Mouse (Mus musculus) hematopoietic stem cell, adult 5-6 weeks (primary cell): Measurements from ENCODE around the gene Gbx1. TPM values are rescaled to one million over a fixed set of nuclear protein-coding genes. Genes with fewer than 3 reads are reported as not detected.

Source experiments
- ATAC-seq, 2 experiments: fragments of 125-278 bp in 1 of 2; replicated peaks in 1 of 2; 2 replicates each; pipeline ENCODE4 v1.8.0; 2016 to 2017; ENCODE audit warnings: inconsistent platforms in 2 of 2, mild to moderate bottlenecking in 2 of 2, moderate number of reproducible peaks in 2 of 2, low read depth in 1 of 2, moderate TSS enrichment in 1 of 2; ENCODE audit not compliant: low FRiP score in 2 of 2, poor library complexity in 2 of 2, severe bottlenecking in 2 of 2, insufficient read depth in 1 of 2, low TSS enrichment in 1 of 2
- total RNA-seq: library from RNA; stranded (forward); fragments of 172-1452, 232-1000 nt; gene quantifications from 2 replicates; pipeline ENCODE4 v1.2.3, GENCODE M21; 2017

The Gbx1 gene
- total RNA-seq, 1 experiment from 2014 or later, result not detected

DNA sequence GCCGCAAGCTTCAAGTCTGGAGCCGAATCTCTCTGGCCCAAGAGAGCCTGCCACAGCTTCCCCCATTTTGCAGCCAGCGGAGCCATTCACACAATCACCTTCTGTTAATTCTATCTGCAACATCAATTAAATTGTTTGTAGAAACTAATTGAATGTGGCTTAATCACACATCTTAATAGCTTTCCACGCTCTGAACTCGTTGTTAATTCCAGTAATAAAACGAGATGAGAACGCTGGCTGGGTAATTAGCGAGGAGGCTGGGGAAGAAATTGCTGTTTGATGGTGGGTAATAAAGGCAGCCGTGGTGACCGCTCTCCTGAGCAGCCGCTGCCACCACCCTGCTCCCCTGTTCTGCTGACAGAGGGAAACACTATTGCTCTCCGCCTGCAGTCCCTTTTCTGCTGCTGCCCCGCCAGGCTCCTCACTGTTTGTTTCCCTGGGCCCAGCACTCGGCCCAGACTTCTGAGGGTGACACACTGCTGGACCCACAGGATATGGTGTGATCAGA, 36.5 kb downstream of the Gbx1 start:
- no peak for ATAC-seq

- no peak for ATAC-seq
Observed at GRCm38 (mm10) chr5:24486738-24487137, 40.3 kb downstream of the Gbx1 start.

GRCm38 (mm10) chr5:24486097-24486496, 40.9 kb downstream of the Gbx1 start:
- peak; percentile 29 to 55; a peak in 3 of 4 replicates for ATAC-seq

- ATAC-seq, result no peak
Observed at GRCm38 (mm10) chr5:24484963-24485362, 42.0 kb downstream of the Gbx1 start.

DNA sequence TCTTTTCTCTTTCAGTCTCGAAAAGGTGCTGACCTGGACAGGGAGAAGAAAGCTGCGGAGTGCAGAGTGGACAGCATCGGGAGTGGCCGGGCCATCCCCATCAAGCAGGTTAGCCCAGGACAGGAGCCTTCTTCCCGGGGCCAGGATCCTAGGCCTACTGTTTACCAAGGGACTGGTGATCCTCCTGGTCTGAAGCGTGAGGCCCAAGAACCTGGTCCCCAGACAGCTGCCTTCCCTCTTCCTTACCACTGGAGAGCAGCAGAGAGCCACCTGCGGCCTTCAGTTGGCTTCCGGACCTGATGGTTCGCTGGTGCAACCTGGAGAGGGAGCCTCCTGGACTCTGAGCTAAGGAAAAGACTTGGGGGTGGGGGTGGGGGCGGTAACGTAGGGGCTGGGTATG, 43.7 kb downstream of the Gbx1 start:
- peak; percentile 70 to 71 for ATAC-seq

DNA sequence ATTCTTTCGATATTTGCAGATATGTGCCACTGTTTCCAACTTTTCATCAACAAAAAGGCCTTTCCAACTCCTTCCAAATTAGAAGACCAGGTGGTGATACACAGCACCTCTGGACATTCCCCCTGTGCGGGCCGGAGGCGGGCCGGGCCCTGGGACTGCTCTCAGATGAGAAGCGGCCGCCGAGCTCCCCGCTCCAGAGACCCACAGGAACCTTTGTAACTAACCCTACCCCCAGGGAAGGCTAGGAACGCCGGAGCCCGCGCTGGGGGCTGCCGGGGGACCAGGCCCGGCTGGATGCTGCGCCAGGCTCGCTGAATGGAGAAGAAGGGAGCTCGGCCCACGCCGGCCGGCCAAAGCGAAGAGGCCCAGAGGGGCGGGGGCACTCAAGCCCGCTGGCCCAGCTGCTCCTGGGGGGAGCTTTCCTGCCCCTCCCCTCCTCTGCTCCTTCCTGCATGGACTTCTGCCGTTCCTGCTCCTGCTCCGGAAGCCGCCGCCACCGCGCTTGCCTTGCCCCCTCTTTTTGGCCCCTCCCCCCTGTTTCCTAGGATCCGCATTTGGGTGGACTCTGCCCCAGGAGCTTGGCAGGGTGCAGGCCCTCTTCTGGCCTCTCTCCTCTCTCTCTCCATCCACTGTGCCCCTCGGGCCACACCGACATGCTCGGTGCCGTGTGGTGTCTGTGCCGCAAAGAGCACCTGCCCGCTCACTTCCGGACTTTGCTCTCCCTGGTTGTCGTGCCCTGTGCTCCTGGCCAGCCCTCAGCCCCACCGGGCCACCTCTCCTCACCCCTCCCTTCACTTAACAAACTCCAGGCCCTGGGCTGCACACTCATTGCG, 44.5 kb downstream of the Gbx1 start:
- no peak for ATAC-seq

- no peak for ATAC-seq
Observed at GRCm38 (mm10) chr5:24481647-24482046, 45.4 kb downstream of the Gbx1 start.

- no peak for ATAC-seq
Observed at GRCm38 (mm10) chr5:24477909-24478308, 49.1 kb downstream of the Gbx1 start.

- ATAC-seq, result no peak
Observed at GRCm38 (mm10) chr5:24475476-24476241, 51.3 kb downstream of the Gbx1 start.

DNA sequence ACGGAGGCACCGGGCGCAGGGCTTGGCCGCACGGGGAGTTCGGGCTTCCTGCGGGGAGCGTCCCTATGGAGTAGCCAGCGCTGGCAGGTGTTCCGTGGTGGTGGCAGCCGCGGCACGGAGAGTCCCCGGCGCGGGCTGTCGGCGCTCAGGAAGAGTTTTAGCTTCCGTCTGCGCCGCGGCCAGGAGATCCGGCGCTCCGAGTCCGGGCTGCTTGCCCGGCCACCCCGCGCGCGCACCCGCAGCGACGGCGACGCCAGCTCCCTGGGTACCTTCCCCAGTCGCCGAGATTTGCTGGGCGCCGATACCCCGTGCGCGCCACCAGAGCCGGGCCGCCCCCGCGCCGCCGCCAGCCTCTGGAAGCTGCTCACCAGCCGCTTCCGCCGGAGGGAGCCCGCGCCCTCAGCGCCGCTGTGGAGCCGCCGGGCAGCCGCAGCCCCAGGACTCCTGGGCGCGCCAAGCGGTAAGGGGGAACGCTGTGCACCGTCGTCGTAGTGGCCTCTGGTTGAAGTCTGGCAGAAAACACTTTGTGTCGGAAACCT, 52.2 kb downstream of the Gbx1 start:
- ATAC-seq, result peak in 1 of 2 experiments; percentile 51; a peak in 2 of 4 replicates

- ATAC-seq, result no peak
Observed at GRCm38 (mm10) chr5:24474025-24474722, 52.8 kb downstream of the Gbx1 start.

- no peak for ATAC-seq
Observed at GRCm38 (mm10) chr5:24472884-24473619, 54.0 kb downstream of the Gbx1 start.

DNA sequence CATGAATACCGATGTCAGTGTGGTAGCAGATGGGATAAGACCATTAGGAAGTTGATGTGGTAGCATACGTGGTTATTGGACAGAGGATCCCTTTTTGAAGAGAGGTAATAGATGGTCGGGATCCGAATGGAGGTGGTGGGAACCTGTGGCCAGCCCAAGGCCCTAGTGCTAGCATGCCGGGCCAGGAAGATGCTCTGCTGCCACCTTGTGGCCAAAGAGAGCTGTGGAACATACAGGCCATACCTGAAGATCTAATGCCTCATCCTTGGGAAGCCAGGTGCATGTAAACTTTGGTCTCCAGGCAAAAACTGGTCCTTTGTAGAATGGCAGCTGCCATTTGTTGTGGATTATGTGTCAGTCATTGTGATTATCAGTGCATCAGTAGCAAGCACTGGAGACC, 56.4 kb downstream of the Gbx1 start:
- ATAC-seq, result peak; percentile 67 to 68; a peak in 3 of 4 replicates

DNA sequence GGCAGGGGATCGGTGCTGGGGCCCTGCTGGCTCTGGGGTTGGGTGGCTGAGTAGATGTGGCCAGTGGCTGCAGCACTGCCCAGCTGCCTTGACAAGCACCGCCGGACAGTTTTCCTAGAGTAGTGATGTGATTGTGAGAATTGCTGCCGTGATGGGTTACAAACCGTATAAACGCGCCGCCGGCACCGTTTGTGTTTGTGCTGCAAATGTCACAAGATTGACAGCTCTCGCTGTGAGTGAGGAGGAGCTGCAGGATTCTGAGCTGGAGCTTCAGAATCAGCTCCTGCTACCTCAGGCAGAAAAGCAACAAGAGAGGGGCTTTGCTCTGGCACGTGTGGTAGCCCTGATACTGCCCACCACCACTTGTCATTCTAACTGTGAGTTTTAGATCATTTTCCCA, 60.2 kb downstream of the Gbx1 start:
- ATAC-seq, result no peak

GRCm38 (mm10) chr5:24455613-24456012, 71.4 kb downstream of the Gbx1 start:
- ATAC-seq, result no peak

DNA sequence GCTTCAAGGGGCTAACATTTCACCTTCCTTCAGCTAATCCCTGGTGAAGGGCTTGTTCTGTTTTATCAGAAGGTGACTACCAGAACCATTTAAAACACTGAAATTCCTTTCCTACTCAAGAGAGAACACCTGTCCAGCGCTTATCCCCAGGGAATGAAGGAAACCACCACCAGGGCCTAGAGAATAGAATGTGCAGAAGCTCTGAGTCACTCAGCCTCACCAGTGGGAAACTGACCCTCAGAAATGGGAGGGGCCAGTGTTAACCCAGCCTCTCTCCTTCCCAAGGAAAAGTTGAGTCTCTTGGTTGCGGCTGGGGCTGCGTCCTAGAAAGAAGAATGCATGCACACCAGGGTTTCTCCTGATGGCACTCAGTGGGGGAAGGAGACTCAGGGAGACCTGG, 71.9 kb downstream of the Gbx1 start:
- ATAC-seq, result no peak

DNA sequence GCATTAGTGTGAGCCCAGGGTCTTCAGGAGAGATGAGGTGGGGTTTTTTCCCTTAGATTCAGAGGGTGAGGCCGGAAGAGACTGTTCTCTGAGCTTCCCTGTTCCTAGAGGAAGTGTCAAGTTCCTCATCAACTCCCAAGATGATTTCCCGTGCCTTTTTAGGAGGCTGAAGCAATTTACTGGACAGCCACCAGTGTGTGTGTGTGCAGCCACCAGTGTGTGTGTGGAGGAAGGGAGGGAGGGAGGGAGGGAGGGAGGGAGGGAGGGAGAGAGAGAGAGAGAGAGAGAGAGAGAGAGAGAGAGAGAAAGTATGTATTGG, 73.1 kb downstream of the Gbx1 start:
- no peak for ATAC-seq
